Mouse (Mus musculus) forebrain, postnatal 0 days (tissue): ENCODE measurements around the gene Usp47. TPM values are rescaled to one million over a fixed set of nuclear protein-coding genes. Genes with fewer than 3 reads are reported as not detected.
"Not testable (repeated sequence)": the region's sequence is repeated elsewhere in the genome, so short reads cannot be mapped to it uniquely, and the experiment has no call there.

Source experiments
- ATAC-seq: fragments of 200-750 bp; cut with Nextera tagmentation; 2 replicates; pipeline ENCODE4 v1.8.0; 2017; ENCODE audit warnings: mild to moderate bottlenecking, moderate library complexity
- DNase-seq: peaks from one replicate; pipeline ENCODE4 v3.0.0-alpha.2; 2015
- H3K27ac ChIP-seq: fragments of 300-500 bp; sonication (generic); 2 replicates; pipeline ENCODE4 v1.5.1; 2014; ENCODE audit warnings: low read depth, mild to moderate bottlenecking, antibody characterized with exemption, low read length, moderate library complexity, mixed read lengths
- H3K27me3 ChIP-seq: fragments of 300-500 bp; sonication (generic); 2 replicates; pipeline ENCODE4 v1.6.1; 2014; ENCODE audit warnings: mild to moderate bottlenecking, low read length, mixed read lengths; ENCODE audit not compliant: insufficient read depth
- H3K36me3 ChIP-seq: fragments of 300-500 bp; sonication (generic); 2 replicates; pipeline ENCODE4 v1.6.1; 2014; ENCODE audit warnings: mild to moderate bottlenecking, moderate library complexity; ENCODE audit not compliant: insufficient read depth
- H3K4me1 ChIP-seq: fragments of 300-500 bp; sonication (generic); 2 replicates; pipeline ENCODE4 v1.6.1; 2014; ENCODE audit warnings: antibody characterized with exemption; ENCODE audit not compliant: insufficient read depth
- H3K4me2 ChIP-seq: fragments of 300-500 bp; sonication (generic); 2 replicates; pipeline ENCODE4 v1.6.1; 2014; ENCODE audit warnings: low read depth, mild to moderate bottlenecking, moderate library complexity
- H3K4me3 ChIP-seq: fragments of 300-500 bp; sonication (generic); 2 replicates; pipeline ENCODE4 v1.5.1; 2014; ENCODE audit warnings: low read depth, low read length, mixed read lengths
- H3K9ac ChIP-seq: fragments of 300-500 bp; sonication (generic); 2 replicates; pipeline ENCODE4 v1.6.1; 2014; ENCODE audit warnings: mild to moderate bottlenecking
- H3K9me3 ChIP-seq: fragments of 300-500 bp; sonication (generic); 2 replicates; pipeline ENCODE4 v1.6.1; 2016; ENCODE audit warnings: low read length
- CTCF ChIP-seq: sonication (generic); IDR thresholded peaks from 2 replicates; pipeline ENCODE4 v1.5.1; 2016; ENCODE audit warnings: antibody characterized with exemption, control low read depth, low read depth
- WGBS: fragments of 180-500 bp; shearing (Covaris S2); extraction: QIAGEN DNeasy Blood & Tissue Kit; methylation state at CpG from one replicate; pipeline ENCODE4 v1.1.7; 2014; 5-methylcytosine and 5-hydroxymethylcytosine counted together
- polyA plus RNA-seq: library from polyadenylated mRNA; unstranded; fragments of >200 nt; fragmentation: Nextera tagmentation; extraction: Ambion mirVana; gene quantifications from 2 replicates; pipeline ENCODE4 v1.2.1, GENCODE M21; 2015
- total RNA-seq: library from RNA; depleted of rRNA; stranded (reverse); fragments of >200 nt; gene quantifications from 2 replicates; pipeline ENCODE4 v1.2.3, GENCODE M21; 2014

Gene Usp47
- total and polyA plus RNA-seq, 2 experiments from 2014 or later = 52.0 to 121 TPM

- no peak for TF ChIP-seq CTCF
- Histone ChIP-seq H3K4me3 (no peak overlapping the region), H3K9ac (no peak overlapping the region), H3K27me3 (no peaks in the 10 kb centered on the region), H3K9me3 (no peaks in the 10 kb centered on the region), H3K27ac (no peak overlapping the region), H3K36me3 (peaks cover 16% of the 10 kb centered on the region), H3K4me2 (no peak overlapping the region), H3K4me1 (no peaks in the 10 kb centered on the region)
- no peak for DNase-seq
- ATAC-seq = no peak
- 89% methylated on average over 3 of the region's 3 CpGs for WGBS
These were observed 30.4 kb downstream of the Usp47 start for GRCm38 (mm10) chr7:112053667-112054066.

GRCm38 (mm10) chr7:112055901-112056625 lies 32.8 kb downstream of the Usp47 start:
- WGBS = 84% methylated on average over 8 of the region's 8 CpGs
- Histone ChIP-seq H3K4me1 (no peaks in the 10 kb centered on the region), H3K36me3 (peaks cover 16% of the 10 kb centered on the region), H3K4me2 (no peak overlapping the region), H3K4me3 (no peak overlapping the region), H3K9me3 (no peaks in the 10 kb centered on the region), H3K27me3 (no peaks in the 10 kb centered on the region), H3K9ac (no peak overlapping the region), H3K27ac (no peak overlapping the region)
- ATAC-seq (no peak), DNase-seq (no peak)
- TF ChIP-seq CTCF = no peak

- WGBS = 80% methylated on average over 5 of the region's 5 CpGs
- no peak for TF ChIP-seq CTCF
These were observed 51.6 kb downstream of the Usp47 start for GRCm38 (mm10) chr7:112074868-112075267.

GRCm38 (mm10) chr7:112082636-112083035 lies 59.3 kb downstream of the Usp47 start:
- H3K9ac ChIP-seq = no peak overlapping the region
- ATAC-seq (no peak), DNase-seq (no peak)
- H3K4me2 ChIP-seq = no peak overlapping the region
- H3K4me1 ChIP-seq = no peaks in the 10 kb centered on the region
- no peaks in the 10 kb centered on the region for H3K27me3 ChIP-seq
- WGBS = 90% methylated on average over 1 of the region's 1 CpGs
- no peak overlapping the region for H3K27ac ChIP-seq
- no peaks in the 10 kb centered on the region for H3K9me3 ChIP-seq
- H3K36me3 ChIP-seq = peaks cover 42% of the 10 kb centered on the region
- H3K4me3 ChIP-seq = no peak overlapping the region
- no peak for TF ChIP-seq CTCF

More at GRCm38 (mm10) chr7:112074868-112075267, 51.6 kb downstream of the Usp47 start:
- no peaks in the 10 kb centered on the region for H3K4me1 ChIP-seq
- no peaks in the 10 kb centered on the region for H3K27me3 ChIP-seq
- peaks cover 10% of the 10 kb centered on the region for H3K36me3 ChIP-seq
- H3K27ac ChIP-seq = no peak overlapping the region
- no peak overlapping the region for H3K4me2 ChIP-seq
- no peak overlapping the region for H3K9ac ChIP-seq
- no peak for ATAC-seq
- H3K4me3 ChIP-seq = no peak overlapping the region
- DNase-seq = no peak
- H3K9me3 ChIP-seq = no peaks in the 10 kb centered on the region

- no peak overlapping the region for H3K4me3 ChIP-seq
- no peak for DNase-seq
- no peak overlapping the region for H3K9ac ChIP-seq
- no peak for ATAC-seq
- no peak overlapping the region for H3K27ac ChIP-seq
- H3K27me3 ChIP-seq = no peaks in the 10 kb centered on the region
- no peak overlapping the region for H3K4me2 ChIP-seq
- H3K36me3 ChIP-seq = peaks cover 49% of the 10 kb centered on the region
- no peaks in the 10 kb centered on the region for H3K4me1 ChIP-seq
- no peaks in the 10 kb centered on the region for H3K9me3 ChIP-seq
- WGBS = 87% methylated on average over 2 of the region's 2 CpGs
- no peak for TF ChIP-seq CTCF
These were observed 60.9 kb downstream of the Usp47 start for GRCm38 (mm10) chr7:112084222-112084621.

- Histone ChIP-seq H3K27me3 (no peaks in the 10 kb centered on the region), H3K9ac (no peak overlapping the region), H3K4me2 (no peak overlapping the region), H3K27ac (no peak overlapping the region), H3K4me3 (no peak overlapping the region), H3K36me3 (peaks cover 54% of the 10 kb centered on the region), H3K4me1 (no peaks in the 10 kb centered on the region), H3K9me3 (no peaks in the 10 kb centered on the region)
- DNase-seq (peak; percentile 87), ATAC-seq (peak; percentile 71)
- peak; percentile 94 for TF ChIP-seq CTCF
- WGBS = 35% methylated on average over 4 of the region's 4 CpGs
These were observed 61.8 kb downstream of the Usp47 start for GRCm38 (mm10) chr7:112085062-112085461.

GRCm38 (mm10) chr7:112086186-112086585 lies 62.9 kb downstream of the Usp47 start:
- no peaks in the 10 kb centered on the region for H3K4me1 ChIP-seq
- no peak overlapping the region for H3K9ac ChIP-seq
- ATAC-seq (no peak), DNase-seq (no peak)
- H3K36me3 ChIP-seq = peaks cover 59% of the 10 kb centered on the region
- no peaks in the 10 kb centered on the region for H3K27me3 ChIP-seq
- no peak overlapping the region for H3K4me2 ChIP-seq
- no peak for TF ChIP-seq CTCF
- H3K4me3 ChIP-seq = no peak overlapping the region
- no peaks in the 10 kb centered on the region for H3K9me3 ChIP-seq
- WGBS = 97% methylated on average over 2 of the region's 2 CpGs
- H3K27ac ChIP-seq = no peak overlapping the region

GRCm38 (mm10) chr7:112094923-112095322 lies 71.6 kb downstream of the Usp47 start:
- H3K36me3 ChIP-seq = peaks cover 65% of the 10 kb centered on the region
- H3K4me1 ChIP-seq, H3K4me3 ChIP-seq, H3K9me3 ChIP-seq, H3K9ac ChIP-seq, DNase-seq, H3K4me2 ChIP-seq, H3K27ac ChIP-seq, ATAC-seq, H3K27me3 ChIP-seq: not testable (repeated sequence)
- WGBS = 93% methylated on average over 4 of the region's 4 CpGs
